Mouse (Mus musculus) thymus, postnatal 25 days (tissue): Measurements from ENCODE around the gene Pappa.

ENCODE experiments used
- DNase-seq: peaks from one replicate; pipeline ENCODE4 v3.0.0; 2022

The Pappa gene

DNA sequence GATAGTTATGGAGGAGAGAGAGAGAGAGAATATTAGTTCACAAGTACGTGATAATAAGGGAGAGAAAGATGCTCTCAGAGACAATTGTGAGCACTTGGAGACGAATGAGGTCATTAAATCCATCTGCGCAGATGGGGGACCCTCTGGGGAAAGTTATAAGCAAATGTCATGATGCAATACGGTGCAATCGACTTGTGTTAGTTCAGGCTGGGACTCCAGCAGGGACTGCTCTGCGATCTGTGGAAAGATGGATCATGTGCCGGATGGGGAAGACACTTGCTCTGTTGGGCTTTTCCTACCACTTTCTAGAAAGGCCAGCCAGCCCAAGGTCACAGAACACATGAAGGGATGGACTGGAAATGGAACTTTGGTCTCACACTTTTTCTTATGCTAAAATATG, 226.5 kb downstream of the Pappa start:
- DNase-seq, result no peak

DNA sequence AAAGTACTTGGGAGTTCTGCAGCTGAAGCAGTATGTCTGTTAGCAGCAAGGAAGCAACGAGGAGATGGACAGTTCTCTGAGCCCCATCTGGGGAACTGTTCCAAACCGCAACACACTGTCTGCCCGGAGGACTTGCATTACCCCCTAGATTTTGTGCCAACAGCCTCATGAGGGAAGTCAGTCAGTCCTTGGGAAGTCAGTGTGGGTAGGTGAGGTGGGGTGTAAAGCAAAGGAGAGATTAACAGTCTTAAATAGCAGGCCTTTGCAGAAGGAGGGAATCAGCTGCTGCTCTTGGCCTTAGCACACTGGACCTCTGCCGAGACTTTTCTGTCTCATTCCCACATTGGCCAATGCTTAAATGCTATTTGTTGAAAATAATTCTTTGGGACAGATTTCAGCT, 230.6 kb downstream of the Pappa start:
- no peak for DNase-seq

DNA sequence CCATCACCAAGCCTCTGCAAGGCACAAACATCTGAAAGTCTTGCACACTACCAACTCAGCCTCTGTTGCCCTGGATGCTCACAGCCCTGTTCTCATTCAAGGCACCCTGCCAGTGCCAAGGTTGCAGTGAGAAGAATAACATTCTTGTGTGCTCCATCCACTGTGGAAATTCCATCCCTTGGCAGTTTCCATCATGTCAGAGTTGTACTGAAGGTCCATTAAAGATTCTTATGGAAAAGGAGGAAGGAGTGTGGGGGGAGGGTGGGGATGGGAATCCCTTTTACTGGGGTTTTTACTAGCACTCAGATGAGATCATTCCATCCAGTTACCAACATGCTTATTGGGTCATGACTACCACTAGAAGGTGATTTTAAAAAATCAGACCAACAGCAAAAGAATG, 243.2 kb downstream of the Pappa start:
- no peak for DNase-seq

DNA sequence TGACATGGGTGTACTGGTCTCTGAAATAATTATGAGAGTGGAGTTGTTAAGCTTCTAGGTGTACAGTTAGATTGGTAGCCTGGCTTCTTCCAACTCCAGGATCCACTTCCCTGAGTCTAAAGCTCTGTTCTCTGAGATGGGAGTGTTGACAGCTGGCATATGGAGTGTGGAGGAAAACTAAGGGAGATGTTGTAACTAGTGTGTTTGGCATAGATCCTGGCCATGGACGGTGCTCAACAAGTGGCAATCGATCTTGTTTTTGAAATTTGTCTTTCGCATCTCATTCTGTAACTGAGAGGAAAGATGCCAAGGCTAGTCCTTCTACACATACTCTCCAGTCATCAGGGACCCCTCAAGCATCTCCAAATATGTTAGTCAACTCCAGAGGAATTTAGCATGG, 248.8 kb downstream of the Pappa start:
- DNase-seq, result no peak

DNA sequence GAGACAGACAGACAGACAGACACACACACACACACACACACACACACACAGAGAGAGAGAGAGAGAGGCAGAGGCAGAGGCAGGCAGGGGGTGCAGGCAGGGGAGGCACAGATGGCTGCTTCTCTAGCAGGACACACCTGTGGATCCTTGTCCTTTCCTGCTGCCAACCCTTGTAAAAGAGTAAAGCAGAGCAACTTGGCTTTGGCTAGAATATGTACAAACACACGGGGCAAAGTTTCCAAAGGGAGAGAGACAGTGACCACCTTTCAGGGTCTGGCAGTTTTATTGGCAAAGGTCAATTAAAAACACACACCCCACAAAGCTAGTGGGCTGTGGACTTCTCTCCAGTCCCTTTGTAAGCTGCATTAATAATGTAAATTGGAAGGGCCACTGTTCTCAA, 249.9 kb downstream of the Pappa start:
- no peak for DNase-seq

DNA sequence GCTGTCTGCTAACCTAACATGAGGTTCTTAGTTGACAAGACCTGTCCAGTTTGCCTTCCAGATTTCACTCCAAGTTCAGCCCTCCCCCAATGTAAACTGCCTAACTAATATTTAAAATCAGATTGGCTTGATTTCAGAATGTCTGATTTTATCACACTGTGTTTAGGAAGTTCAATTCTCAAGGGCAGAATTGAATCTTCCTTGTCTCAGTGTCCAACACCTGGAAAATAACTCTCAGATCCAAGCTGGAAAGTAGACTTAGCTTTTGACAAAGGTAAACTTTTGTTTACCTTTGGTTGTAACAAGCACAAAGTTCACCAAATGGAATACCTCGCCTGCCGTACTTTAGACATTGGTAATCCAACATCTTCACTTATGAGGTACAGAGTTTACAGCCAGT, 252.6 kb downstream of the Pappa start:
- DNase-seq, result no peak

DNA sequence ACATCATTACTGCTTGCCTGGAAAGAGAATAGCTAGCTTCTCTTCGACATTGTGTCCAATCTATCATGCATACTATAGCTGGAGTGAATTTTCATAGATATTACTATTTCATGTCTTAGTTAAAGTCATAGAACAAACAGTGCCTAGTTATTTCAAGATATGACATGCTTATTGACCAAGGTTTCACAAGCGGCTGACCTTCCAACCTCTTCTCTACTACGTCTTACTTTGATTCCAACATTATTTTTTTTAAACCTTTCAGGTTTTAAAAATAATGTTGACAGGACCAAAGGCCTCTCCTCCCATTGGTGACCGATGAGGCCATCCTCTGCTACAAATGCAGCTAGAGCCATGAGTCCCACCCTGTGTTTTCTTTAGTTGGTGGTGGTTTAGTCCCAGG, 255.5 kb downstream of the Pappa start:
- no peak for DNase-seq

DNA sequence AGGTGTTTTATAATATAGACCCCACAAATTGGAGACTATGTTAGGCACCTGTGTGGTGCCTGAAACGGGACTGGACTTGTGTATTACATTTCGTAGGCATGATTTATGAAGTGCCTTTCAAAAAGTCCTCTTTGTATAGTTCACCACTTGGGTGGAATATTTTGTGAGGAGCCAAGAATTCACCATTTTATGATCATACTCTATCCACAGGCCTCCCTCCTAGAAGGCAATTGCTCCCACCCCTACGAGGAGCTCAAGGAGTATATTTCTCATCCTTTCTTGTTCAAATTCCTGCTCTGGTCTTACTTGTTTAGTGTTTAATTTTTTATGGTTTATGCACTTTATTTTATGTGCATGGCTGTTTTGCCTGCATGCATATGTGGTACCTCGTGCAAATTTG, 259.1 kb downstream of the Pappa start:
- DNase-seq, result no peak

DNA sequence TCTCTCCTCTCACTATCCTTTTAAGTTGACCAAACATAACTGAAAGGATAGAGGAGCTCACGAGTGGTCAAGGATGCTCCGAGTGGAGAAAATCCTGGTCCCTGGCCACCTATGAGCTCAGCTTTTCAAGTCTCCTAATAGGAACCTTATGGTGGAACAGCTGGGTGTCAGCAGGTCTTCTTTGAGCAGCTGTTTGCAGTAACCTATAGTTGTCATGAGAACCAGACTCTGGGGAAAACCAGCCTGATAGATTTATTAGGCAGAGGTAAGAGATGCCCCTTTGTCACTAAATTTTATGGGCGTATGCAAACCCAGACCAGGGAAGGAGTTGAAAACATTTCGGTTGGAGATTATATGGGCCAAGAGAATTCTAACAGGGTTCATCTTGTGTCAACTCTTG, 267.0 kb downstream of the Pappa start:
- no peak for DNase-seq

DNA sequence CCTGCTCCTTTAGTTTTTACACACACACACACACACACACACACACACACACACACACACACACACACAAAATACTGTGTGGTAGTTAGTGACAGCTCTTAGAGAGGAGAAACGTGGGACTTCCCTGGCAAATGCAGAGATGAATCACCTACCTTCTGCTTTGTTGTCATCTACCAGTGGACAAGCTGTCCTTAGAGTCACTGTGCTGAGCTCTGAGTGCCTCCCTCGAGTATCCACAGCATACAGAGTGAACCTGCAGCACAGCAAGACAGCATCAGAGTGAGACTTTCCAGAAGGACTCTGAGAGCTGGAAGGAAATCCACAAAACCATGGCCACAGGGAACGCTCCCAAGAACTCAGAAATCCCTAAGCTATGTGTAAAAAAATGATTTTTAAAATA, 272.8 kb downstream of the Pappa start:
- DNase-seq, result no peak

DNA sequence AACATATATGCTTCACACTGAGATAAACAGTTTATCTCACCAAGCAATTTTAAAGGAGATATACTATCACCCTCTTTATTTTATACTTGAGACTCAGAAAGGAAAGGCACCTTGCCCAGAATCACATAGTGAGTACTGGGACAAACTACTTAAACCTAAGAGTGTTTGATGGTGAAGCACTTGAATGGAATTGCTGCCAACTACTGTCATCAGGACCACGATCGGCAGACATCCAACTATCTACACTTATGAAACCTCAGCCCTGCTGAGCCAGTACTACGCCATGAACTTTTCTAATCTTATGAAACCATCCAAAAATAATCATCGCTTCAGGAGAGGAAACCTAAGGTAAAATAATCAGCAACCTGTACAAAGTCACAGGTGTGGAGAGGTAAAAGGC, 275.5 kb downstream of the Pappa start:
- no peak for DNase-seq

DNA sequence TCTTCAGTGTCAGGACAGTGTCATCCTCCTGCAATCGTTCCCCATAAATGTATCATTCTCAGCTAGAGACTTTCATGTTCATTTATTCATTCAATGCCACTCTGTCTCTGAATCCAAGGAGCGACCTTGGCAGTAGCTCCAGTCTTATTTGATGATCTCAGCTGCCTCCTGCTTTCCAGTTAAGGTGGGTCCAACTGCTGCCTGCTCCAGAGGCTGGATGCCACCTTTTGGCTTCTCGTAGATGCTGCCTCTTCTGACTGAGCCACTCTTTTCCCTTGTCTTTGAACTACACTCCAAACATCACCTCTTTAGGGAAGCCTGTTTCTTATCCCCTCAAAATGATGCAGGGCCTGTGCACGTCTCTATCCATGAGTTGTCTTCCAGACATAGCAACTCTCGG, 278.3 kb downstream of the Pappa start:
- DNase-seq, result no peak

DNA sequence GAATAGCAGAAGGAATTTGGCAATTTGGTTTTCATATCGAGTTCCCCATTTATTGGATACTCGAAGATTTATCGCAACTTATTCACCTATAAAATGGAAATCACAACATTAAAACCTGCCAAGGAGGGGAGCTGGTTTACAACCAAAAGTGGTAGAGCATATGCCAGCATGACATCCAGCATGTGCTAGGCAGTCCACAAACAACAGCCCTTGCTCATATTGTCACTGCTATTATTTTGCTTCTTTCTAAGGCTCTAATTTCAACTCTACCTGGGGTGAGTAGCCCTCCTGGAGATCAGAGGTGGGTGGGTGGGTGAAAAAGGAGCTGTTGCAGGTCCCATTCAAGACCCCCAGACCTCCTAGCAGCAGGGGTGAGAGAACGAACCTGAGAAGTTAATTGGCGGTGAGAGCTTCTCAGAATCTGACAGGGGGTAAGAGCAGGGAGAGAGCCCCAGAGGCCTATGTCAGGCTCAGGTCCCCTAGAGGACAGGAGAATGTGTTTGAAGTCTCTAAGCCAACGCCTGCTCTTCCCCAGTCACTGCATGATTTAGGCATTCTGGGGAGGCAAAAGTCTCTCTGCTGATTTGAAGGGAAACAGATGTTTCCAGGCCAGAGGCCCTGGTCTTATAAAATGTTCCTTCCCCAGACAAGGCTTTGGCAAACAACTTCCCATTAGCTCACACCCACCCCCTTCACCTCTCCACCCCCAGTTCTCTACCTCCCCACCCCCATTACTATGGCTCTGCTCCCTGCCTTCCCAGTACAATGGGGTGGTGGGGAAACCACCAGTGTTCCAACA, 279.1 kb downstream of the Pappa start:
- DNase-seq, result no peak
